Mouse (Mus musculus) midbrain, embryonic 11.5 days (tissue): Measurements from ENCODE around the gene Cdk19. TPM values are rescaled to one million over a fixed set of nuclear protein-coding genes. Genes with fewer than 3 reads are reported as not detected.

Experiments used
- ATAC-seq: fragments of 200-750 bp; cut with Nextera tagmentation; 2 replicates; pipeline ENCODE4 v1.8.0; 2017; ENCODE audit warnings: moderate TSS enrichment, moderate library complexity; ENCODE audit not compliant: low FRiP score
- DNase-seq: peaks from one replicate; pipeline ENCODE4 v3.0.0; 2015; ENCODE audit warnings: low spot score; ENCODE audit errors: missing footprints
- H3K27ac ChIP-seq: fragments of 300-500 bp; sonication (generic); 2 replicates; pipeline ENCODE4 v1.5.1; 2014; ENCODE audit warnings: low read depth, low read length
- H3K27me3 ChIP-seq: fragments of 300-500 bp; sonication (generic); 2 replicates; pipeline ENCODE4 v1.6.1; 2014; ENCODE audit warnings: mild to moderate bottlenecking, low read length, moderate library complexity, mixed read lengths; ENCODE audit not compliant: control insufficient read depth, insufficient read depth
- H3K36me3 ChIP-seq: fragments of 300-500 bp; sonication (generic); 2 replicates; pipeline ENCODE4 v1.6.1; 2014; ENCODE audit warnings: mild to moderate bottlenecking, low read length, moderate library complexity, mixed read lengths; ENCODE audit not compliant: control insufficient read depth, insufficient read depth
- H3K4me1 ChIP-seq: fragments of 300-500 bp; sonication (generic); 2 replicates; pipeline ENCODE4 v1.6.1; 2014; ENCODE audit warnings: low read length; ENCODE audit not compliant: control insufficient read depth, insufficient read depth
- H3K4me2 ChIP-seq: fragments of 300-500 bp; sonication (generic); 2 replicates; pipeline ENCODE4 v1.6.1; 2014; ENCODE audit warnings: mild to moderate bottlenecking, moderate library complexity
- H3K4me3 ChIP-seq: fragments of 300-500 bp; sonication (generic); 2 replicates; pipeline ENCODE4 v1.5.1; 2014; ENCODE audit warnings: low read depth, low read length
- H3K9ac ChIP-seq: fragments of 300-500 bp; sonication (generic); 2 replicates; pipeline ENCODE4 v1.6.1; 2014; ENCODE audit warnings: low read length
- H3K9me3 ChIP-seq: fragments of 300-500 bp; sonication (generic); 2 replicates; pipeline ENCODE4 v1.6.1; 2016; ENCODE audit warnings: low read length; ENCODE audit not compliant: control insufficient read depth
- WGBS: fragments of 180-500 bp; shearing (Covaris S2); extraction: QIAGEN DNeasy Blood & Tissue Kit; methylation state at CpG from one replicate; pipeline ENCODE4 v1.1.7; 2014; 5-methylcytosine and 5-hydroxymethylcytosine counted together
- polyA plus RNA-seq: library from polyadenylated mRNA; unstranded; fragments of >200 nt; fragmentation: Nextera tagmentation; extraction: Ambion mirVana; gene quantifications from 2 replicates; pipeline ENCODE4 v1.2.1, GENCODE M21; 2014

Cdk19 gene
- polyA plus RNA-seq, 1 experiment from 2014 or later = 7.3 TPM

- 90% methylated on average over 3 of the region's 3 CpGs for WGBS
- ATAC-seq = no peak
These were observed 7.5 kb downstream of the Cdk19 start for GRCm38 (mm10) chr10:40346776-40347403.

GRCm38 (mm10) chr10:40347461-40347954 is 8.1 kb downstream of the Cdk19 start:
- H3K9ac ChIP-seq = peak overlapping the region; percentile 51; the same call in 1 of the 2 replicates
- peak overlapping the region; percentile 54 for H3K4me2 ChIP-seq
- DNase-seq (no peak), ATAC-seq (no peak)
- no peak overlapping the region for H3K27ac ChIP-seq
- no peaks in the 10 kb centered on the region for H3K27me3 ChIP-seq
- peaks cover 17% of the 10 kb centered on the region for H3K4me1 ChIP-seq
- H3K36me3 ChIP-seq = no peaks in the 10 kb centered on the region
- 77% methylated on average over 9 of the region's 9 CpGs for WGBS
- H3K9me3 ChIP-seq = no peaks in the 10 kb centered on the region
- H3K4me3 ChIP-seq = peak overlapping the region; percentile 90; the same call in 1 of the 2 replicates

More at GRCm38 (mm10) chr10:40346776-40347403, 7.5 kb downstream of the Cdk19 start:
- H3K36me3 ChIP-seq = no peaks in the 10 kb centered on the region
- no peak overlapping the region for H3K27ac ChIP-seq
- H3K4me2 ChIP-seq = no peak overlapping the region
- no peak for DNase-seq
- H3K27me3 ChIP-seq = no peaks in the 10 kb centered on the region
- H3K9me3 ChIP-seq = no peaks in the 10 kb centered on the region
- no peak overlapping the region for H3K9ac ChIP-seq
- no peak overlapping the region for H3K4me3 ChIP-seq
- peaks cover 17% of the 10 kb centered on the region for H3K4me1 ChIP-seq

GRCm38 (mm10) chr10:40348566-40349536 is 9.5 kb downstream of the Cdk19 start:
- H3K9me3 ChIP-seq = no peaks in the 10 kb centered on the region
- peak; percentile 100 for DNase-seq
- no peaks in the 10 kb centered on the region for H3K36me3 ChIP-seq
- peak overlapping the region; percentile 90 for H3K4me3 ChIP-seq
- peaks cover 17% of the 10 kb centered on the region for H3K4me1 ChIP-seq
- H3K27ac ChIP-seq = peak overlapping the region; percentile 90
- WGBS = 0% methylated on average over 65 of the region's 76 CpGs
- peak; percentile 97 for ATAC-seq
- H3K9ac ChIP-seq = peak overlapping the region; percentile 88
- H3K4me2 ChIP-seq = peak overlapping the region; percentile 75
- no peaks in the 10 kb centered on the region for H3K27me3 ChIP-seq

- Histone ChIP-seq H3K4me2 (peak overlapping the region; percentile 75), H3K27ac (peak overlapping the region; percentile 90), H3K4me1 (peaks cover 17% of the 10 kb centered on the region), H3K9me3 (no peaks in the 10 kb centered on the region), H3K36me3 (no peaks in the 10 kb centered on the region), H3K9ac (peak overlapping the region; percentile 88), H3K27me3 (no peaks in the 10 kb centered on the region), H3K4me3 (peak overlapping the region; percentile 90)
- DNase-seq (peak; percentile 94), ATAC-seq (peak; percentile 47)
- WGBS = 0% methylated on average over 60 of the region's 62 CpGs
These were observed 10.3 kb downstream of the Cdk19 start for GRCm38 (mm10) chr10:40349631-40350177.

- no peaks in the 10 kb centered on the region for H3K9me3 ChIP-seq
- DNase-seq (peak; percentile 88), ATAC-seq (no peak)
- H3K27me3 ChIP-seq = no peaks in the 10 kb centered on the region
- H3K4me3 ChIP-seq = peak overlapping the region; percentile 90
- H3K27ac ChIP-seq = no peak overlapping the region
- H3K9ac ChIP-seq = peak overlapping the region; percentile 88
- peak overlapping the region; percentile 75 for H3K4me2 ChIP-seq
- H3K4me1 ChIP-seq = peaks cover 17% of the 10 kb centered on the region
- 58% methylated on average over 12 of the region's 12 CpGs for WGBS
- no peaks in the 10 kb centered on the region for H3K36me3 ChIP-seq
These were observed 11.0 kb downstream of the Cdk19 start for GRCm38 (mm10) chr10:40350245-40350932.

- ATAC-seq = no peak
- no peak for DNase-seq
- Histone ChIP-seq H3K4me2 (peak overlapping the region; percentile 75; the same call in 1 of the 2 replicates), H3K36me3 (no peaks in the 10 kb centered on the region), H3K4me1 (peaks cover 17% of the 10 kb centered on the region), H3K27me3 (no peaks in the 10 kb centered on the region), H3K4me3 (no peak overlapping the region), H3K9ac (no peak overlapping the region), H3K9me3 (no peaks in the 10 kb centered on the region), H3K27ac (no peak overlapping the region)
- 79% methylated on average over 4 of the region's 4 CpGs for whole genome bisulfite sequencing
These were observed 11.8 kb downstream of the Cdk19 start for GRCm38 (mm10) chr10:40351156-40351555.

GRCm38 (mm10) chr10:40354081-40354480 is 14.7 kb downstream of the Cdk19 start:
- H3K9me3 ChIP-seq = no peaks in the 10 kb centered on the region
- H3K4me3 ChIP-seq = no peak overlapping the region
- H3K27ac ChIP-seq = no peak overlapping the region
- H3K4me2 ChIP-seq = no peak overlapping the region
- DNase-seq = no peak
- H3K9ac ChIP-seq = no peak overlapping the region
- 83% methylated on average over 9 of the region's 9 CpGs for WGBS
- no peak for ATAC-seq
- H3K4me1 ChIP-seq = peaks cover 14% of the 10 kb centered on the region
- no peaks in the 10 kb centered on the region for H3K27me3 ChIP-seq
- H3K36me3 ChIP-seq = no peaks in the 10 kb centered on the region

GRCm38 (mm10) chr10:40354556-40354955 is 15.2 kb downstream of the Cdk19 start:
- Histone ChIP-seq H3K36me3 (no peaks in the 10 kb centered on the region), H3K27ac (no peak overlapping the region), H3K27me3 (no peaks in the 10 kb centered on the region), H3K4me2 (no peak overlapping the region), H3K4me3 (no peak overlapping the region), H3K9me3 (no peaks in the 10 kb centered on the region), H3K4me1 (peaks cover 14% of the 10 kb centered on the region), H3K9ac (no peak overlapping the region)
- DNase-seq (no peak), ATAC-seq (no peak)
- WGBS = 89% methylated on average over 1 of the region's 1 CpGs
